Mouse (Mus musculus) ES-Bruce4 (cell line): ENCODE data around the gene Il4ra.

ENCODE experiments used
- CTCF ChIP-seq: IDR thresholded peaks from one replicate; pipeline ENCODE4 v1.8.1; 2011; ENCODE audit warnings: low read depth, low read length
- EP300 ChIP-seq: IDR thresholded peaks from 2 replicates; pipeline ENCODE4 v1.6.1; 2011; ENCODE audit warnings: low read depth, low read length; ENCODE audit not compliant: insufficient read depth
- POLR2A ChIP-seq: IDR thresholded peaks from one replicate; pipeline ENCODE4 v1.8.1; 2011; ENCODE audit warnings: low read length; ENCODE audit not compliant: insufficient read depth

DNA sequence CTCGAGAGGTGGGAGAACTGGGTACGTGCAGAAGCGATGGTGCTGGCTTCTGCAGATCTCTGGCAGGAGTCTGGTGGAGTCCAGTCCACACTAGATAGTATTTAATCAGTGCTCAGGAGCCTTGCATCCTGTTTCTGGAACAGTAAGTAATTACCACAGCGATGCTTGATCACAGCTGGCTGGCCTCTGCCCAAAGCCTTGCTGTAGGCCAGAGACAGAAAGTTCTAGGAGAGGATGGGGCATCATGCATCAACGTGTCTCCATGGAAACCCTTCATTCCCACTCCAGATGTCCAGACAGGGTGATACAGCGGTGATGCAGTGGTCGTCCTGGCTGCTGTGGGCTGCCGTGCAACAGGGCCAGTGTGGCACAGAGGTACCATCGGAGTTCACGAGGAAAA lies 7.6 kb downstream of the Il4ra start:
- TF ChIP-seq CTCF, result no peak
- TF ChIP-seq POLR2A, result no peak
- no peak for TF ChIP-seq EP300
